Mouse (Mus musculus) kidney, embryonic 14.5 days (tissue): ENCODE measurements at regions not wholly inside any gene's neighbourhood (a gene's known extent, or its start where the extent isn't known, plus 50 kb on each side); places are given as distances from the start of the nearest gene placed in this dataset.

ENCODE experiments used
- ATAC-seq: fragments of 200-750 bp; cut with Nextera tagmentation; 2 replicates; pipeline ENCODE4 v1.8.0; 2017; ENCODE audit warnings: moderate number of reproducible peaks, mild to moderate bottlenecking, moderate TSS enrichment, moderate library complexity; ENCODE audit not compliant: low FRiP score, low TSS enrichment
- H3K27ac ChIP-seq: fragments of 300-500 bp; sonication (generic); 2 replicates; pipeline ENCODE4 v1.5.1; 2014; ENCODE audit warnings: low read depth, mild to moderate bottlenecking, low read length, moderate library complexity, mixed read lengths
- H3K27me3 ChIP-seq: fragments of 300-500 bp; sonication (generic); 2 replicates; pipeline ENCODE4 v1.6.1; 2014; ENCODE audit warnings: mild to moderate bottlenecking, low read length; ENCODE audit not compliant: control insufficient read depth, insufficient read depth
- H3K36me3 ChIP-seq: fragments of 300-500 bp; sonication (generic); 2 replicates; pipeline ENCODE4 v1.6.1; 2014; ENCODE audit warnings: low read length, mixed read lengths; ENCODE audit not compliant: control insufficient read depth, insufficient read depth
- H3K4me1 ChIP-seq: fragments of 300-500 bp; sonication (generic); 2 replicates; pipeline ENCODE4 v1.6.1; 2014; ENCODE audit warnings: low read length, mixed read lengths; ENCODE audit not compliant: control insufficient read depth, insufficient read depth
- H3K4me2 ChIP-seq: fragments of 300-500 bp; sonication (generic); replicated peaks from 2 replicates; pipeline ENCODE4 v1.6.1; 2014; ENCODE audit warnings: low read depth, mild to moderate bottlenecking, low read length
- H3K4me3 ChIP-seq: fragments of 300-500 bp; sonication (generic); 2 replicates; pipeline ENCODE4 v1.5.1; 2014; ENCODE audit warnings: mild to moderate bottlenecking, low read length
- H3K9ac ChIP-seq: fragments of 300-500 bp; sonication (generic); 2 replicates; pipeline ENCODE4 v1.6.1; 2014; ENCODE audit warnings: low read depth, mild to moderate bottlenecking, low read length, moderate library complexity
- H3K9me3 ChIP-seq: fragments of 300-500 bp; sonication (generic); 2 replicates; pipeline ENCODE4 v1.6.1; 2016; ENCODE audit warnings: low read length; ENCODE audit not compliant: control insufficient read depth
- WGBS: fragments of 180-500 bp; shearing (Covaris S2); extraction: QIAGEN DNeasy Blood & Tissue Kit; methylation state at CpG from one replicate; pipeline ENCODE4 v1.1.7; 2014; 5-methylcytosine and 5-hydroxymethylcytosine counted together

DNA sequence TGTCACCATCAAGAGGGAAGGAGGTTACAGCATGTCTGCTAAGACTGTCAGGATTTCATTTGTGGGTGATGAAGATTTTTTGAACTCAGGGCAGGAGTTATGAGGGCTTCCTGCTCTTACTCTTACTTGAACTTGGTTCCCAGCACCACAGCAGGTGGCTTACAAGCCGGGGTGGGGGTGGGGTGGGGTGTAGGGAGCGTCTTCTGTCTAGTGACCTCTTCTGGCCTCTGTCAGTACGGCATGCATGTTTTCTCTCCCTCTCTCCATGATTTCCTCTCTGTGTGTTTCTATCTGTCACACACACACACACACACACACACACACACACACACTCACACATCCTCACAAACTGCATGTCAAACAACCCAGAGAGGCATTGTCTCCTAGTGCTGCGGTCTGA, 64.5 kb upstream of the Pias1 start:
- H3K9ac ChIP-seq = no peak overlapping the region
- 48% methylated on average over 4 of the region's 4 CpGs for WGBS
- no peaks in the 10 kb centered on the region for H3K27me3 ChIP-seq
- H3K4me2 ChIP-seq = no peak overlapping the region
- no peaks in the 10 kb centered on the region for H3K9me3 ChIP-seq
- no peak overlapping the region for H3K4me3 ChIP-seq
- H3K4me1 ChIP-seq = no peaks in the 10 kb centered on the region
- H3K36me3 ChIP-seq = no peaks in the 10 kb centered on the region
- H3K27ac ChIP-seq = no peak overlapping the region
- ATAC-seq = no peak

DNA sequence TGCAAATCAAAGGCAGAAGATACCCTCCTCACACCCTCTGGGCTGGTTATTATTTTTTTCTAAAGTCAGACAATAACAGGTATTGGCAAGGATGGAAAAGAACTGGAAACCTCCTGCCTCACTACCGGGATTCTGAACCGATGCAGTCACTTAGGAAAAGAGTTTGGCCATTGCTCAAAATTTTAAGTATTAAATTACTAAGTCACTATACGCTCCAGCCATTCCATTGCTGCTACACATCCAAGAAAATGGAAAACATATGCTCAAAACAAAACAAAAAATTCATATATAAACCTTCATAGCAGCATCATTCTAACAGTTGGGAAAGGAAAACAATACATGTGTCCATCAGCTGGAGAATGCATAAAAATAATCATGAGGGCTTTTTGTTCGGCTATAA, 63.9 kb upstream of the Pias1 start:
- no peaks in the 10 kb centered on the region for H3K9me3 ChIP-seq
- H3K9ac ChIP-seq = no peak overlapping the region
- WGBS = 81% methylated on average over 4 of the region's 4 CpGs
- no peak overlapping the region for H3K4me2 ChIP-seq
- H3K27me3 ChIP-seq = no peaks in the 10 kb centered on the region
- no peaks in the 10 kb centered on the region for H3K4me1 ChIP-seq
- H3K4me3 ChIP-seq = no peak overlapping the region
- ATAC-seq = no peak
- no peaks in the 10 kb centered on the region for H3K36me3 ChIP-seq
- H3K27ac ChIP-seq = no peak overlapping the region

DNA sequence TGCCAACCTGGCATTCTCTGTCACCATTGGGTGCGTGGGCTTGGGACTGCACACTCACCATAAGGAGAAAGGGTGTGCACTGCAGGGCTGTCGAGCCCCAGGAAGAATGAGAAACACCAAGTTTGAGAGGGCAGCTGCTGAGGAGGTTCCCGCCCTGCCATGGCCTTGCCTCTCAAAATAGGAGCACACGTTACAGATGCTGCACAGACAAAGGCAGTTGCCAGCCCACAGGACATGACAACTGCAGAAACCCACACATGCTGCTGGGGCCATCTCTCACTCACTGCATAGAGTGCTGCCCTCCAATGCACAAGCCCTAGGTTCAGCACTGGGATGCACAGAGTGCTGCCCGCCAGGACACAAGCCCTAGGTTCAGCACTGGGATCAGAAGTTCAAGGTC, 61.6 kb upstream of the Pias1 start:
- WGBS = 88% methylated on average over 5 of the region's 5 CpGs
- Histone ChIP-seq H3K36me3 (no peaks in the 10 kb centered on the region), H3K9me3 (no peaks in the 10 kb centered on the region), H3K9ac (no peak overlapping the region), H3K27ac (no peak overlapping the region), H3K4me2 (no peak overlapping the region), H3K4me1 (no peaks in the 10 kb centered on the region), H3K27me3 (no peaks in the 10 kb centered on the region), H3K4me3 (no peak overlapping the region)
- no peak for ATAC-seq

DNA sequence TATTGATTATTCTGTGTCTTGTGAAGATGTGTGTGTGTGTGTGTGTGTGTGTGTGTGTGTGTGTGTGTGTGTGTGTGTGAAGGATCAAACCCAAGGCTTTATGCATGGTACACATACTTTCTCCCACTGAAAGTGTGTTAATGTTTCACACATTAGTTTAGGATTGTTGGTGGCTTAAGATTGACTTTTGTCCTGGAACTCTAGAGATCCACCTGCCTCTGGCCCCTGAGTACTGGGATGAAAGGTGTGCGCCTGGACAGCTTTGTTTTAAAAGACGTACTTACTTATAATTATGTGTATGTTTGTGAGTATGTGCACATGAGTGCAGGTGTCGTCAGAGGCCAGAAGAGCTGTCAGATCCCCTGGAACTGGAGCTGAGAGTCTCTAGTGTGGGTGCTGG, 59.3 kb upstream of the Pias1 start:
- 88% methylated on average over 3 of the region's 3 CpGs for WGBS
- ATAC-seq = no peak
- H3K9ac ChIP-seq = no peak overlapping the region
- no peaks in the 10 kb centered on the region for H3K27me3 ChIP-seq
- no peak overlapping the region for H3K4me2 ChIP-seq
- H3K27ac ChIP-seq = no peak overlapping the region
- H3K9me3 ChIP-seq = no peaks in the 10 kb centered on the region
- no peak overlapping the region for H3K4me3 ChIP-seq
- H3K36me3 ChIP-seq = no peaks in the 10 kb centered on the region
- peaks cover 11% of the 10 kb centered on the region; the same call in 1 of the 2 replicates for H3K4me1 ChIP-seq

DNA sequence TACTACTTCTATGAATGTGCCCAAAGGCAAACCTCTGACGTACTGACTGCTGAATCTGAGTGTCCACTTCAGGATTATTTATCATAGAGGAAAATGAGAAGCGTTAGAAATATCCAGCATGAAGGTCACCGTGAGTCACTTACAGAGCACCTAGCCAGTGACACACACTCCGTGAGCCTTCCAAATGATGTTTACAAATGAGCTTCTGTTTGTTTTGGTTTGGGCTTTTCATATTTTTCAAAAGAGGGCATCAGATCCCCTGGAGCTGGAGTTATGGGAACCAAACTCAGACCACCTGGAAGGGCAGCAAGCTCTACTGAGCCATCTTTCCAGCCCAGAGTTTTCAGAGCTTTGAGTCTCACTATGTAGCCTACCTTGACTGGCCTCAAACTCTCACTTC, 57.8 kb upstream of the Pias1 start:
- no peak for ATAC-seq
- no peak overlapping the region for H3K9ac ChIP-seq
- peaks cover 11% of the 10 kb centered on the region; the same call in 1 of the 2 replicates for H3K4me1 ChIP-seq
- no peak overlapping the region for H3K4me2 ChIP-seq
- H3K9me3 ChIP-seq = no peaks in the 10 kb centered on the region
- 88% methylated on average over 4 of the region's 4 CpGs for WGBS
- no peak overlapping the region for H3K27ac ChIP-seq
- H3K27me3 ChIP-seq = no peaks in the 10 kb centered on the region
- no peak overlapping the region for H3K4me3 ChIP-seq
- H3K36me3 ChIP-seq = no peaks in the 10 kb centered on the region

DNA sequence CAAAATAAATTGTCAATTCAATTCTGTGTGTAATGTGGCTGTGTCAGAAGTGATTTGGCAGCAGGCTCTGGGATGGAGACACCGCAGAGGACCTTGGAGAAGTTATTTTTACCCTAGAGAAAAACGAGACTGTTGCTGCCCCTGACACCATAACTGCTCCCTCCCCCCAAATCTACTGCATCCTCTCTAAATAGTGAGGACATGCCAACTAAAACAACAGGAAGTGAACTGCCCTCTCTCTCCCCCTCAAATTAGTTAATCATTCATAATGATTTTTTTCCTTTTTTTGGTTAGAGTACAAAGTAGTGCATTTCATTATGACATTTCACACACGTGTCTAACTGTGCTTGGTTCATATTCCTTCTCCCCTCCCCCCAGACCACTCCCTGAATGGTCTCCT, 55.6 kb upstream of the Pias1 start:
- ATAC-seq = peak; percentile 28; the same call in 1 of the 2 replicates
- Histone ChIP-seq H3K4me2 (no peak overlapping the region), H3K27me3 (no peaks in the 10 kb centered on the region), H3K36me3 (no peaks in the 10 kb centered on the region), H3K4me3 (no peak overlapping the region), H3K9ac (no peak overlapping the region), H3K4me1 (peaks cover 11% of the 10 kb centered on the region; the same call in 1 of the 2 replicates), H3K27ac (no peak overlapping the region), H3K9me3 (no peaks in the 10 kb centered on the region)
- WGBS = 30% methylated on average over 3 of the region's 3 CpGs

DNA sequence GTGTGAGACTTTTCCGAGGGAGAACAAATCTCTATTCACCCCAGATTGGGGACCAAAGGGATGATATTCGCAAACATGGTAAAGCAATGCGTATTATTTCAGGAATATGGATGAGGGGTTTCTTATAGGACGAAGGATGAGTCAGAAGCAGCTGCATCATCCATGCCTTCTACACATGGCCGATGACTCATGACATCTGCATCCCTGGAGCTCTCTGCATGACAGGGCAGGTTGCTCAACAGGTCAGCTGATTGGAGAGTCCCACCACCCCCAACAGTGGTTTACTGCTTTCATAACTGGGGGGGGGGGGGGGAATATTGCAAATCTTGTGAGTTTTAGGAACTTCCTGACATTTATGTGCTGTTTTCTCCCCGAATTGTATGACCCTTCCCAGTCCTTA, 50.3 kb upstream of the Pias1 start:
- Histone ChIP-seq H3K27me3 (no peaks in the 10 kb centered on the region), H3K36me3 (no peaks in the 10 kb centered on the region), H3K27ac (no peak overlapping the region), H3K4me3 (no peak overlapping the region), H3K4me1 (peaks cover 5% of the 10 kb centered on the region; the same call in 1 of the 2 replicates), H3K9me3 (no peaks in the 10 kb centered on the region), H3K4me2 (no peak overlapping the region), H3K9ac (no peak overlapping the region)
- whole genome bisulfite sequencing = 92% methylated on average over 6 of the region's 6 CpGs
- ATAC-seq = no peak
